Mouse (Mus musculus): ENCODE results near the gene Sulf2.

- TF ChIP-seq CTCF (IDR thresholded peaks at IDR 0.05; ENCODE audit: low read depth) (no peak), EP300 (IDR thresholded peaks at IDR 0.05; ENCODE audit: low read depth) (no peak)
Observed at GRCm38 (mm10) chr2:166125033-166125432, 30.4 kb downstream of the Sulf2 start.
